Mouse (Mus musculus) megakaryocyte, embryonic 14.5 days (primary cell): ENCODE data around the gene Ttc36.

ENCODE experiments used
- FLI1 ChIP-seq: IDR thresholded peaks from 2 replicates; pipeline ENCODE4 v1.6.1; 2012; ENCODE audit warnings: low read length, inconsistent platforms, mixed read lengths
- GATA1 ChIP-seq: IDR thresholded peaks from 3 replicates; pipeline ENCODE4 v1.6.1; 2012; ENCODE audit warnings: mixed read lengths, low read length, inconsistent platforms, borderline replicate concordance

DNA sequence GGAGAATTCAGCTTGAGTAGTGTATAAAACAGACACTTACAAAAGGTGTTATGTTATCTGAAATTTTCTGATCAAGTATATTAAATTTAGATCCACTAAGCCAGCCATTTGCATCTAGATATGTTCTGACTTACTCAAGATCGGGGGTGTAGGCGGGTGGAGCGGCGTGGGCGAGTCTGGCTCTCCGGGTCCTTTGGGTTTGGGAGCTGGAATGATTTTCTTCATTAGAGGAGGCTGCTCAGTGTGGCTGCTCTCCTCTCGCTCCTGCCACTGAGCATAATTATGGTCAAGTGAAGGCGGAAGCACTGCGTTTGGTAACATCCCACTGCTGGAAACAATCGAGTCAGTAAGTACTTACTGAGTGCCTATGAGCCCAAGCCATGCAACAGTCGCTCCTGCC, 26.1 kb upstream of the Ttc36 start:
- TF ChIP-seq GATA1 (no peak), FLI1 (no peak)
